Mouse (Mus musculus) small intestine, adult 2 months (tissue): Measurements from ENCODE around the gene Fam102a. TPM values are rescaled to one million over a fixed set of nuclear protein-coding genes. Genes with fewer than 3 reads are reported as not detected.
"Not testable (repeated sequence)": the region's sequence is repeated elsewhere in the genome, so short reads cannot be mapped to it uniquely, and the experiment has no call there.

Experiments used
- H3K27ac ChIP-seq: fragments of 200-500 bp; 2 replicates; pipeline ENCODE4 v1.5.1; 2012; ENCODE audit warnings: low read depth, low read length, control low read depth, inconsistent platforms; ENCODE audit not compliant: insufficient read depth
- H3K27me3 ChIP-seq: fragments of 200-500 bp; 2 replicates; pipeline ENCODE4 v1.6.1; 2012; ENCODE audit warnings: mild to moderate bottlenecking, moderate library complexity, low read length, inconsistent platforms; ENCODE audit not compliant: control insufficient read depth, insufficient read depth
- H3K36me3 ChIP-seq: fragments of 200-500 bp; 2 replicates; pipeline ENCODE4 v1.6.1; 2012; ENCODE audit warnings: mild to moderate bottlenecking, low read length, control low read depth, inconsistent platforms; ENCODE audit not compliant: control insufficient read depth, insufficient read depth
- H3K4me1 ChIP-seq: fragments of 200-500 bp; 2 replicates; pipeline ENCODE4 v1.6.1; 2012; ENCODE audit warnings: low read length, inconsistent platforms, mixed read lengths; ENCODE audit not compliant: control insufficient read depth, insufficient read depth, insufficient read length
- H3K4me3 ChIP-seq: fragments of 200-500 bp; 2 replicates; pipeline ENCODE4 v1.5.1; 2012; ENCODE audit warnings: low read depth, mild to moderate bottlenecking, control low read depth, inconsistent platforms, low read length, moderate library complexity
- CTCF ChIP-seq: fragments of 200-500 bp; IDR thresholded peaks from 2 replicates; pipeline ENCODE4 v1.5.1; 2012; ENCODE audit warnings: low read depth, mild to moderate bottlenecking, control low read depth, inconsistent platforms, low read length, moderate library complexity, mixed read lengths; ENCODE audit not compliant: insufficient replicate concordance, insufficient read length; ENCODE audit errors: extremely low read depth
- POLR2A ChIP-seq: fragments of 200-500 bp; IDR thresholded peaks from 2 replicates; pipeline ENCODE4 v1.6.1; 2012; ENCODE audit warnings: low read depth, mild to moderate bottlenecking, control low read depth, inconsistent platforms, low read length, moderate library complexity
- WGBS: fragments of 180-500 bp; shearing (Covaris S2); methylation state at CpG from one replicate; pipeline ENCODE4 v1.1.7; 2018; 5-methylcytosine and 5-hydroxymethylcytosine counted together
- polyA plus RNA-seq: library from polyadenylated mRNA; depleted of rRNA; stranded (reverse); fragments of >200 nt; gene quantifications from 2 replicates; pipeline ENCODE4 v1.2.3, GENCODE M21; 2012; rRNA removed

Fam102a gene
- polyA plus RNA-seq, result 55.2 and 96.2 TPM in 2 replicates

GRCm38 (mm10) chr2:32534733-32535471 is at the start of gene Fam102a:
Gene Fam102a, plus strand, starts transcription at chr2:32535332.
- Histone ChIP-seq H3K4me3 (peak within 1 kb of the TSS; percentile 97), H3K36me3 (no peaks in the 10 kb centered on the region), H3K27ac (peak within 1 kb of the TSS; percentile 100), H3K27me3 (no peaks in the 10 kb centered on the region), H3K4me1 (peaks cover 25% of the 10 kb centered on the region; the same call in 1 of the 2 replicates)
- under 1% methylated on average over 67 of the region's 67 CpGs for WGBS
- peak; percentile 85 for TF ChIP-seq POLR2A
- TF ChIP-seq CTCF, result no peak

DNA sequence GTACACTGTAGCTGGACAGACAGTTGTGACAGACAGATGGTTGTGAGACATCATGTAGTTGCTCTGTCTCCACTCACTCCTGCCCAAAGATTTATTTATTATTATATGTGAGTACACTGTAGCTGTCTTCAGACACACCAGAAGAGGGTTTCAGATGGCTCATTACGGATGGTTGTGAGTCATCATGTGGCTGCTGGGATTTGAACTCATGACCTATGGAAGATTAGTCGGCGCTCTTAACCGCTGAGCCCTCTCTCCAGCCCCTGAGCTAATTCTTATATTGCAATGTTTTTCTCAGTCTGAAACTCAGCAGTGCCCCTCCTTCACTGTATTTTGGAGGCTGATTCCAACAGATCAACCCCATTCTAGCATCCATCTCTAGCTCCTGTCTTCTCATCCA is 49.4 kb upstream of the Fam102a start:
- H3K27ac ChIP-seq, result peak overlapping the region; percentile 98
- WGBS, result 74% methylated on average over 4 of the region's 4 CpGs
- TF ChIP-seq CTCF, result no peak
- no peak for TF ChIP-seq POLR2A

DNA sequence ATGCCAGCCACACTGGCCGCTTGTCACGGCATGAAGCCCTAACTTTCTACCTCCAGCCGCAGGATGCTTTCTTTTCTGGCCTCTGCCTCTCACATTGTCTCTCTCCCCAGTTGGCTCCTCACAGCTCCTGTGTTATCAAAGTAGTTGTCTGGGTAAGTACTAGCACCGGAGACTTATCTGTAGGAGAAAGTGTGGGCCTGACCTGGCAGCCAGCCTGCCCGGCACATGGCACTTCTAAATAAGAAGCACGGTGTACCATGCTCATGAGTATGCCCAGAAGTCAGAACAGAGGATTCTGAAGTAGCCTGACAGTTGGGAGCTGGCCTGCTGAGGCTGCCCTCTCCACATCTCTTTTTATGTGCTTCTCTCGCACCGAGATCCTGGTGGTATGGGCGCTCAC is 49.0 kb upstream of the Fam102a start:
- Histone ChIP-seq H3K4me3 (no peak overlapping the region), H3K4me1 (peaks cover 20% of the 10 kb centered on the region), H3K27me3 (no peaks in the 10 kb centered on the region), H3K36me3 (no peaks in the 10 kb centered on the region), H3K27ac (peak overlapping the region; percentile 18; the same call in 1 of the 2 replicates)
- 74% methylated on average over 9 of the region's 9 CpGs for WGBS
- TF ChIP-seq POLR2A (no peak), CTCF (no peak)

More for the DNA sequence above, 49.4 kb upstream of the Fam102a start:
- no peak overlapping the region for H3K4me3 ChIP-seq
- no peaks in the 10 kb centered on the region for H3K36me3 ChIP-seq
- H3K4me1 ChIP-seq, result peaks cover 20% of the 10 kb centered on the region
- no peaks in the 10 kb centered on the region for H3K27me3 ChIP-seq

DNA sequence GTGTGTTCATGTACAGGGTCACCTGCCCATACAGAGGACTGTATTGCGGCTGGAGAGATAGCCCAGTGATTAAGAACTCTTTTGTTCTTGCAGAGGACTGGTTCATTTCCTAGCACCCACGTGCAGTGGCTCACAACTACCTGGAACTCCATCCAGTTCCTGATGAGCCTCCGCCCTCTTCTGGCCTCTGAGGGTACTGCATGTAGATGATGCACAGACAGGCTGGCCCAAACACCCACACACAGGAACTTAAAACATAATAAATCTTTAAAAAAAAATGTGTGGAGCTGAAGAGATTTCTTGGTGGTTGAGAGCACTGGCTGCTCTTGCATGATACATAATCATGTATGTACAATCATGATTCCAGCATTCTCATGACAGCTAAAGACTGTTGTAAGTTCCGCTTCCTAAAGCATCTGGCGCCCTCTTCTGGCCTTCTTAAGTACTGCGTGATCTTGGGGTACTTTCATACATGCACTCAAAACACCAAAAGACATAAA is 48.0 kb upstream of the Fam102a start:
- no peaks in the 10 kb centered on the region for H3K27me3 ChIP-seq
- H3K36me3 ChIP-seq, result no peaks in the 10 kb centered on the region
- H3K27ac ChIP-seq, result no peak overlapping the region
- no peak overlapping the region for H3K4me3 ChIP-seq
- TF ChIP-seq POLR2A (no peak), CTCF (peak; percentile 99; the same call in 1 of the 2 replicates)
- WGBS, result 2% methylated on average over 6 of the region's 6 CpGs
- peaks cover 19% of the 10 kb centered on the region for H3K4me1 ChIP-seq

- H3K27ac ChIP-seq, result no peak overlapping the region
- no peaks in the 10 kb centered on the region for H3K36me3 ChIP-seq
- 0 out of 2 replicates have a peak, but pooled peaks have one; percentile 36 for TF ChIP-seq POLR2A
- TF ChIP-seq CTCF, result peak; percentile 97
- H3K4me1 ChIP-seq, result peaks cover 15% of the 10 kb centered on the region
- no peaks in the 10 kb centered on the region for H3K27me3 ChIP-seq
- no peak overlapping the region for H3K4me3 ChIP-seq
- 1% methylated on average over 5 of the region's 5 CpGs for WGBS
Measured at GRCm38 (mm10) chr2:32488679-32489078, 46.5 kb upstream of the Fam102a start.

DNA sequence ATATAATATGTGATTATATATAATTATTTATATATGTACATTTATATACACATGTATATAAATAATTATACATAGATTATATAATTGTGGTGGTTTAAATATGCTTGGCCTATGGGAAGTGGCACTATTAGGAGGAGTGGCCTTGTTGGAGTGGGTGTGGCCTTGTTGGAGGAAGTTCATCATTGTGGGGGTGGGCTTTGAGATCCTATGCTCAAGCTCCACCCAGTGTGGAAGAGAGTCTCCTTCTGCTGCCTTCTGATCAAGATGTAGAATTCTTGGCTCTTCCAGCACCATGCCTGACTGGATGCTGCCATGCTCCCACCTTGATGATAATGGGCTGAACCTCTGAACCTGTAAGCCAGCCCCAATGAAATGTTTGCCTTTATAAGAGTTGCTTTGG is 44.4 kb upstream of the Fam102a start:
- not testable (repeated sequence) for H3K4me3 ChIP-seq, H3K36me3 ChIP-seq, H3K4me1 ChIP-seq, H3K27ac ChIP-seq, H3K27me3 ChIP-seq

GRCm38 (mm10) chr2:32492661-32493060 is 42.5 kb upstream of the Fam102a start:
- no peaks in the 10 kb centered on the region for H3K27me3 ChIP-seq
- H3K4me3 ChIP-seq, result no peak overlapping the region
- TF ChIP-seq CTCF (no peak), POLR2A (no peak)
- H3K36me3 ChIP-seq, result no peaks in the 10 kb centered on the region
- WGBS, result 66% methylated on average over 2 of the region's 2 CpGs
- peaks cover 3% of the 10 kb centered on the region; the same call in 1 of the 2 replicates for H3K4me1 ChIP-seq
- peak overlapping the region; percentile 31 for H3K27ac ChIP-seq
